Comparison of ENCODE assay signal across 9 mouse cellular contexts in the genomic region with DNA sequence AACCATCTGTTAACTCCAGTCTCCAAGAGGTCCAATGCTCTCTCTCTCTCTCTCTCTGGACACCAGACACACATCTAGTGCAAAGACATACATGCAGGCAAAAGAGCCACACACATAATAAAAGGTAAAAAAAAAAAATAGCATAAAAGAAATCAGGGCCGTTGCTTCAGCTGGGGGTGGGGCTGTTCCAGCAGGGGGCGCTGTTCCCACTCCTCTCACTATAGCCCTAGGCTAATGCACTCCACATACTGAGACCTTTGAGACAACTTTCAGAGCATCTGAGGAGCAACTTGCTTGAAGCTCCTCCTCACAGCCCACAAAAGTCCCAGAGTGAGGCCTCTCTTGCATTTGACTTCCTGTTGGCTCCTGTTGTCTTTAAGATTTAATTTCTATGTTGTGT. TPM values are rescaled to one million over a fixed set of nuclear protein-coding genes. Genes with fewer than 3 reads are reported as not detected.
A peak's percentile ranks its signal among the peaks of the same experiment; 100 is the strongest.
DNase-seq lines count a peak whose midpoint lies in the region; ATAC-seq and TF ChIP-seq lines count a peak whose summit lies in the region.
"Had no signal": no experiment of that assay in that cellular context is flagged by ENCODE, and none has a peak within 500 bp of the region (broad histone marks: within the 10 kb centered on the region; RNA-seq: fewer than 3 reads in every experiment).

No protein-coding gene starts in this region.

- no peak for ATAC-seq in forebrain, embryonic 12.5 days (ENCODE audit: low FRiP score)
- ATAC-seq in midbrain, postnatal 0 days (ENCODE audit: low FRiP score): no peak
- ATAC-seq in midbrain, embryonic 11.5 days (ENCODE audit: low FRiP score): no peak
- no peak for ATAC-seq in forebrain, embryonic 15.5 days (replicated peaks)

- no peaks in the 10 kb centered on the region for H3K9me3 ChIP-seq in forebrain, embryonic 10.5 days
- H3K9me3 ChIP-seq in forebrain, embryonic 12.5 days: no peaks in the 10 kb centered on the region
- no peaks in the 10 kb centered on the region for H3K9me3 ChIP-seq in midbrain, postnatal 0 days (ENCODE audit: low read length)
- no peaks in the 10 kb centered on the region for H3K9me3 ChIP-seq in midbrain, embryonic 11.5 days (ENCODE audit: control insufficient read depth, low read length)
- no peaks in the 10 kb centered on the region for H3K9me3 ChIP-seq in forebrain, embryonic 15.5 days
- H3K9me3 ChIP-seq: liver, embryonic 13.5 days had no signal

- no peak overlapping the region for H3K4me2 ChIP-seq in forebrain, embryonic 12.5 days
- H3K4me2 ChIP-seq in midbrain, postnatal 0 days (ENCODE audit: low read depth, low read length, poor library complexity, severe bottlenecking): no peak overlapping the region
- H3K4me2 ChIP-seq in midbrain, embryonic 11.5 days: no peak overlapping the region
- H3K4me2 ChIP-seq in forebrain, embryonic 15.5 days (replicated peaks): no peak overlapping the region
- H3K4me2 ChIP-seq: liver, embryonic 13.5 days had no signal

- H3K9ac ChIP-seq in forebrain, embryonic 12.5 days: no peak overlapping the region
- no peak overlapping the region for H3K9ac ChIP-seq in midbrain, postnatal 0 days (replicated peaks; ENCODE audit: low read length, poor library complexity, severe bottlenecking)
- H3K9ac ChIP-seq in midbrain, embryonic 11.5 days (ENCODE audit: low read length): no peak overlapping the region
- H3K9ac ChIP-seq in forebrain, embryonic 15.5 days (replicated peaks): no peak overlapping the region
- H3K9ac ChIP-seq: liver, embryonic 13.5 days had no signal

- DNase-seq in forebrain, embryonic 10.5 days (ENCODE audit: extremely low spot score, low spot score): peak; percentile 38
- DNase-seq in midbrain, postnatal 0 days (ENCODE audit: low spot score): no peak
- no peak for DNase-seq in midbrain, embryonic 11.5 days (ENCODE audit: low spot score, missing footprints)
- peak; percentile 74 for DNase-seq in adrenal gland, postnatal 10 days
- peak; percentile 18 to 75 for DNase-seq in kidney, postnatal 36 days
- peak; percentile 68 for DNase-seq in thymus, postnatal 0 days (ENCODE audit: low spot score)
- DNase-seq: liver, embryonic 13.5 days had no signal

- 34% methylated on average over 2 of the region's 2 CpGs for WGBS in forebrain, embryonic 10.5 days
- WGBS in forebrain, embryonic 12.5 days: 33% methylated on average over 2 of the region's 2 CpGs
- 22% methylated on average over 2 of the region's 2 CpGs for WGBS in midbrain, postnatal 0 days
- 27% methylated on average over 2 of the region's 2 CpGs for WGBS in midbrain, embryonic 11.5 days
- whole genome bisulfite sequencing in forebrain, embryonic 15.5 days: 35% methylated on average over 2 of the region's 2 CpGs

- peaks cover 15% of the 10 kb centered on the region for H3K4me1 ChIP-seq in forebrain, embryonic 10.5 days
- no peaks in the 10 kb centered on the region; the same call in 1 of the 2 replicates for H3K4me1 ChIP-seq in forebrain, embryonic 12.5 days
- no peaks in the 10 kb centered on the region for H3K4me1 ChIP-seq in midbrain, postnatal 0 days (ENCODE audit: insufficient read depth, low read length)
- H3K4me1 ChIP-seq in midbrain, embryonic 11.5 days (ENCODE audit: control insufficient read depth, insufficient read depth, low read length): peaks cover 2% of the 10 kb centered on the region; the same call in 1 of the 2 replicates
- H3K4me1 ChIP-seq in forebrain, embryonic 15.5 days: peaks cover 9% of the 10 kb centered on the region

- H3K36me3 ChIP-seq in forebrain, embryonic 10.5 days (replicated peaks): no peaks in the 10 kb centered on the region
- H3K36me3 ChIP-seq in forebrain, embryonic 12.5 days (replicated peaks): no peaks in the 10 kb centered on the region
- no peaks in the 10 kb centered on the region for H3K36me3 ChIP-seq in midbrain, postnatal 0 days (ENCODE audit: insufficient read depth, low read length)
- no peaks in the 10 kb centered on the region for H3K36me3 ChIP-seq in midbrain, embryonic 11.5 days (ENCODE audit: control insufficient read depth, insufficient read depth, low read length)
- no peaks in the 10 kb centered on the region for H3K36me3 ChIP-seq in forebrain, embryonic 15.5 days
- H3K36me3 ChIP-seq: liver, embryonic 13.5 days had no signal

- no peak overlapping the region for H3K27ac ChIP-seq in forebrain, embryonic 10.5 days
- no peak overlapping the region for H3K27ac ChIP-seq in forebrain, embryonic 12.5 days
- no peak overlapping the region for H3K27ac ChIP-seq in midbrain, postnatal 0 days (ENCODE audit: low read depth, low read length)
- H3K27ac ChIP-seq in midbrain, embryonic 11.5 days (ENCODE audit: low read depth, low read length): no peak overlapping the region
- no peak overlapping the region for H3K27ac ChIP-seq in forebrain, embryonic 15.5 days (replicated peaks)
- H3K27ac ChIP-seq: liver, embryonic 13.5 days had no signal

- TF ChIP-seq CTCF in midbrain, postnatal 0 days (IDR thresholded peaks at IDR 0.05): peak; percentile 57

- no peak overlapping the region for H3K4me3 ChIP-seq in forebrain, embryonic 10.5 days
- H3K4me3 ChIP-seq in forebrain, embryonic 12.5 days (replicated peaks): no peak overlapping the region
- no peak overlapping the region for H3K4me3 ChIP-seq in midbrain, postnatal 0 days (ENCODE audit: low read depth, low read length)
- H3K4me3 ChIP-seq in midbrain, embryonic 11.5 days (ENCODE audit: low read depth, low read length): no peak overlapping the region
- no peak overlapping the region for H3K4me3 ChIP-seq in forebrain, embryonic 15.5 days
- H3K4me3 ChIP-seq: liver, embryonic 13.5 days had no signal

- H3K27me3 ChIP-seq in forebrain, embryonic 10.5 days (ENCODE audit: poor library complexity, severe bottlenecking): peaks cover 28% of the 10 kb centered on the region
- H3K27me3 ChIP-seq in forebrain, embryonic 12.5 days: peaks cover 33% of the 10 kb centered on the region
- no peaks in the 10 kb centered on the region for H3K27me3 ChIP-seq in midbrain, postnatal 0 days (ENCODE audit: insufficient read depth, low read length)
- H3K27me3 ChIP-seq in midbrain, embryonic 11.5 days (ENCODE audit: control insufficient read depth, insufficient read depth, low read length): no peaks in the 10 kb centered on the region
- H3K27me3 ChIP-seq in forebrain, embryonic 15.5 days: no peaks in the 10 kb centered on the region

RNA-seq across cellular contexts. Expression of gene Myl2, which starts 3.5 kb away (rescaled TPM):
- not detected in 2 replicates for polyA plus RNA-seq in forebrain, embryonic 10.5 days (2016; fragmentation: Nextera tagmentation; extraction: Ambion mirVana)
- 1.5 and 2.5 TPM in 2 replicates for polyA plus RNA-seq in forebrain, embryonic 12.5 days (2016; fragmentation: Nextera tagmentation; extraction: Ambion mirVana)
- 0.55 and 0.99 TPM in 2 replicates for total RNA-seq in midbrain, postnatal 0 days (2014; rRNA removed)
- 4.4 and 4.6 TPM in 2 replicates for polyA plus RNA-seq in midbrain, postnatal 0 days (2015; fragmentation: Nextera tagmentation; extraction: Ambion mirVana)
- polyA plus RNA-seq in midbrain, embryonic 11.5 days (2014; fragmentation: Nextera tagmentation; extraction: Ambion mirVana): 0.29 TPM in 1 of 2 replicates, not detected in the other
- total RNA-seq in adrenal gland, postnatal 10 days (2021): 100 to 1,000 TPM in 1 of 2 experiments, 10 to 100 TPM in 1; 25.5 to 182 TPM
- 1.3 and 1.7 TPM in 2 replicates for polyA plus RNA-seq in thymus, postnatal 0 days (2015; fragmentation: Nextera tagmentation; extraction: Ambion mirVana)
- polyA plus RNA-seq in forebrain, embryonic 15.5 days (2015; fragmentation: Nextera tagmentation; extraction: Ambion mirVana): 0.28 and 3.6 TPM in 2 replicates

RNA-seq across cellular contexts. Expression of gene Ccdc63, which starts 36.4 kb away (rescaled TPM):
- not detected in 2 replicates for polyA plus RNA-seq in forebrain, embryonic 10.5 days (2016; fragmentation: Nextera tagmentation; extraction: Ambion mirVana)
- not detected in 2 replicates for polyA plus RNA-seq in forebrain, embryonic 12.5 days (2016; fragmentation: Nextera tagmentation; extraction: Ambion mirVana)
- total RNA-seq in midbrain, postnatal 0 days (2014; rRNA removed): 0.52 TPM in 1 of 2 replicates, not detected in the other
- polyA plus RNA-seq in midbrain, postnatal 0 days (2015; fragmentation: Nextera tagmentation; extraction: Ambion mirVana): not detected in 2 replicates
- 0.03 TPM in 1 of 2 replicates, not detected in the other for polyA plus RNA-seq in midbrain, embryonic 11.5 days (2014; fragmentation: Nextera tagmentation; extraction: Ambion mirVana)
- total RNA-seq in adrenal gland, postnatal 10 days (2021): not detected
- 0.33 and 0.40 TPM in 2 replicates for polyA plus RNA-seq in thymus, postnatal 0 days (2015; fragmentation: Nextera tagmentation; extraction: Ambion mirVana)
- polyA plus RNA-seq in forebrain, embryonic 15.5 days (2015; fragmentation: Nextera tagmentation; extraction: Ambion mirVana): not detected in 2 replicates

RNA-seq across cellular contexts. Expression of gene Ppp1cc, which starts 53.9 kb away (rescaled TPM):
- polyA plus RNA-seq in forebrain, embryonic 10.5 days (2016; fragmentation: Nextera tagmentation; extraction: Ambion mirVana): 337 and 341 TPM in 2 replicates
- polyA plus RNA-seq in forebrain, embryonic 12.5 days (2016; fragmentation: Nextera tagmentation; extraction: Ambion mirVana): 324 and 337 TPM in 2 replicates
- 206 and 221 TPM in 2 replicates for total RNA-seq in midbrain, postnatal 0 days (2014; rRNA removed)
- polyA plus RNA-seq in midbrain, postnatal 0 days (2015; fragmentation: Nextera tagmentation; extraction: Ambion mirVana): 154 and 164 TPM in 2 replicates
- 311 and 338 TPM in 2 replicates for polyA plus RNA-seq in midbrain, embryonic 11.5 days (2014; fragmentation: Nextera tagmentation; extraction: Ambion mirVana)
- 100 to 1,000 TPM; 149 to 173 TPM for total RNA-seq in adrenal gland, postnatal 10 days (2021)
- 321 and 340 TPM in 2 replicates for polyA plus RNA-seq in thymus, postnatal 0 days (2015; fragmentation: Nextera tagmentation; extraction: Ambion mirVana)
- polyA plus RNA-seq in forebrain, embryonic 15.5 days (2015; fragmentation: Nextera tagmentation; extraction: Ambion mirVana): 273 and 275 TPM in 2 replicates

RNA-seq across cellular contexts. Expression of gene Cux2, which starts 54.3 kb away (rescaled TPM):
- 5.0 and 6.5 TPM in 2 replicates for polyA plus RNA-seq in forebrain, embryonic 10.5 days (2016; fragmentation: Nextera tagmentation; extraction: Ambion mirVana)
- polyA plus RNA-seq in forebrain, embryonic 12.5 days (2016; fragmentation: Nextera tagmentation; extraction: Ambion mirVana): 13.7 and 14.0 TPM in 2 replicates
- total RNA-seq in midbrain, postnatal 0 days (2014; rRNA removed): 40.1 and 40.2 TPM in 2 replicates
- 15.4 and 17.4 TPM in 2 replicates for polyA plus RNA-seq in midbrain, postnatal 0 days (2015; fragmentation: Nextera tagmentation; extraction: Ambion mirVana)
- 11.1 and 12.6 TPM in 2 replicates for polyA plus RNA-seq in midbrain, embryonic 11.5 days (2014; fragmentation: Nextera tagmentation; extraction: Ambion mirVana)
- 10 to 100 TPM; 23.5 to 25.1 TPM for total RNA-seq in adrenal gland, postnatal 10 days (2021)
- polyA plus RNA-seq in thymus, postnatal 0 days (2015; fragmentation: Nextera tagmentation; extraction: Ambion mirVana): 0.14 and 0.17 TPM in 2 replicates
- polyA plus RNA-seq in forebrain, embryonic 15.5 days (2015; fragmentation: Nextera tagmentation; extraction: Ambion mirVana): 32.3 and 33.7 TPM in 2 replicates

Comparison
In these comparisons a context has a peak if more than half of its experiments do, and no peak if none do; other contexts are left out.
1. DNase-seq: peak in forebrain, embryonic 10.5 days (single experiment), adrenal gland, postnatal 10 days (single experiment), kidney, postnatal 36 days (2 of 2) and thymus, postnatal 0 days (single experiment); none in midbrain, postnatal 0 days (single experiment) and midbrain, embryonic 11.5 days (single experiment).